Mouse (Mus musculus) liver, postnatal 0 days (tissue): ENCODE measurements at regions not wholly inside any gene's neighbourhood (a gene's known extent, or its start where the extent isn't known, plus 50 kb on each side); places are given as distances from the start of the nearest gene placed in this dataset.

Experiments
- CTCF ChIP-seq: sonication (generic); IDR thresholded peaks from 2 replicates; pipeline ENCODE4 v1.5.1; 2016; ENCODE audit warnings: antibody characterized with exemption, low read depth
- EP300 ChIP-seq: IDR thresholded peaks from 2 replicates; pipeline ENCODE4 v1.6.1; 2016; ENCODE audit warnings: antibody characterized with exemption, low read depth, mild to moderate bottlenecking

GRCm38 (mm10) chr3:136601706-136602105 lies 68.2 kb upstream of the Ppp3ca start:
- TF ChIP-seq CTCF (no peak), EP300 (no peak)
